Mouse (Mus musculus) thymus, postnatal 10 days (tissue): Measurements from ENCODE around the gene Arl15.

Experiments
- DNase-seq, 2 experiments: peaks; one replicate each; pipeline ENCODE4 v3.0.0; 2021; ENCODE audit warnings: low spot score in 2 of 2

Gene Arl15

DNA sequence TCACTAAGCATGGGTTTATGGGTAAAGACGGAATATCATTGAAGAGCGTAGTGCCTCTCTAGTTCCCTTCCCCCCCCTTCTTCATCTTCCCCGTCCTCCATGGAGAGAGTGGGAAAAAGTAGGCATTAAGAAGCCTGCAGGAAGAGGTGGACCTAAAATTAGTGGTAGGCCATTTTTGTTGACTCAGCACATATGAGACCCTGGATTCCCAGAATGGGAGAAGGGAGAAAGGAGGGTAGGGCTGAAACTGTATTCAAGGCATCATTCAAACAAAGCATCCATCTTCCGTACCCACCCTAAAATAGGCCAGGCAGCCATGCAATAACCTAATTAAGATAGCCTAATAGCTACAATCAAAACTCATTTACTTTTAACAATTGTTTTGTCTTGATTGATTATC is 301.1 kb downstream of the Arl15 start:
- DNase-seq = no peak

DNA sequence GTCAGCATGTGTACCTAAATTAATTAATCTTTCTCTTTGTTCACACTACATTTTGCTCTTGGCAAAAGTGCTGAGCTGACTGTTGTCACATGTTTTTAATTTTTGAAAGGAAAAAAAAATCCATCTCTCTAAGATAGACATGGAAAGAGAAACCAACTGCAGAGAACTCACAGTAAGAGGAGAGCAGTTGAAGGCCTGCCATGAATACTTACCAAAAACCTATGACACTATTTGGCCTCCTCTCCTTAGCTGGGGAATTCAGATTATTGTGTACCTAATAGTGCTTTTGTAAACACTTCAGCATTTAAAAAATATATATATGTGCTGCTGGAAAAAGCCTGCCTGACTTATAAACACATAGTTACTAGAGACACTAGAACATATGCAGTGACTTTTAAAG is 302.1 kb downstream of the Arl15 start:
- no peak for DNase-seq

DNA sequence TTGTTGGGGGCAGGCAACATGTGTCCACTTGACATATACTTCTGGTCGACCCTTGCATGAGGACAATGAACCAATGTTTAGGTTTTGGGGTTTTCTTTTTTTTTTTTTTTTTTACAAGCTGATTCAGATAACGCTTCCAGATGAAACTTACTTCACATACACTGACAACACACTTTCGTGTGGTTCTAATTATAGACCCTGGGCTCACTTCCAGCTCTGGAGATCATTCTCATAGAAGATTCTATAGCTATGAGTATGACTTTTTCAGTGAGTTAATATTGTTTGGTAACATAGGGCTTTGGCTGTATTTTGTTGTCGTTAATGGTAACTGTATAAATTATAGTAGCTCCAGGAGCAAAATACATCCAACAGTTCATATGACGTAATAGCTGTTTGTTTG is 306.9 kb downstream of the Arl15 start:
- DNase-seq = no peak

DNA sequence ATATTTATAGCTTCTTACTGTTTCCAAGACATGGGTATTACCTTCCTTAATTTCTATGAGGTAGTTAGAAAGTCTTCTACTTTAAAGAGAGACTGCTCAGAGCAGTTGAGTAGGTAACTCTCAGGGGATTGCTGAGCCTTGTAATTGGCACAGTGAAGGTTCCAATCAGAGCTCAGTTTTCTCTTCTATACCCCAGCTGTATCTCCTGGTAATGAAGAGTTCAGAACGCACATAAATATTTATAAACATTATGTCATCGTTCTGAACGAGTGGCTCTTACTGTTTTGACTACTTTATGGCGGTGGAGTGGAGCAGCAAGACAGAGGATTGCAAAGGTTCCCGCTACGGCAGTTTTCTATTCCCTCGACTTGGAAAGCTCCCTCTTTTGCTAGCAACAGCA is 311.8 kb downstream of the Arl15 start:
- no peak for DNase-seq

DNA sequence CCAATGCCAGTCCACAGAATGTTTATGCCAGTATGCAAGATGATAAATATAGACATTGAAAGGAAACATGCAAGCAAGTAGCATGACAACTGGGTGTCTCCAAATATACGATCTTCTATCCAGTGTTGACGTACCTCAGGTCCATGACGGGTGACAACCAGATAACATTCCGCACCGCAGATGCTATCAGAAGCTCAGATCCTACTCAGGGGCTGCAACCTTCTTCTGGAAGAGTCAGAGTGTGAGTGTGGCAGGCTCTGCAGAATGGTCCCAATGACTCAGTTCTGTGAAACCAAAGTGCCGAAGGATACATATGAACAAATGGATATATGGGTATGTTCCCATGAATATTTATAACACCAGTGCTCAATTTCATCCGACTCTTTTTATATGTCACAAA is 313.2 kb downstream of the Arl15 start:
- DNase-seq = no peak

DNA sequence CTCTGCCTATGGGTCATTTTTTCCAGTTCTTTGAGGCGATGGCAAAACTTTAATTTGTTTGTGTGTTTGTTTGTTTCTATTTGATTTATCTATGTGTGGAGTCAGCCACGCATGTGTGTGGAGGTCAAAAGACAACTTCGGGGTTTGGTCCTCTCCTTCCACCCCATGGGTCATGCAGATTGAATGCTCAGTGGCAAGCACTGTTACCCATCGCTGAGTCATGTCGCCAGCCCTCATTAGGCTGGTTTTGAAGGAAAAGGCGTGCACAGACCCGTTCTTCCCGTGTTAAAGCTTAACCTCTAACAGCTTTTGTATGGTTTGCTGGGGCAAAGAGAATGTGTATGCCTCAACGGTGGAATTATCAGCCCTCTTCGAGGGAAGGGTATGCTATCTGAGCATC is 315.1 kb downstream of the Arl15 start:
- no peak for DNase-seq

DNA sequence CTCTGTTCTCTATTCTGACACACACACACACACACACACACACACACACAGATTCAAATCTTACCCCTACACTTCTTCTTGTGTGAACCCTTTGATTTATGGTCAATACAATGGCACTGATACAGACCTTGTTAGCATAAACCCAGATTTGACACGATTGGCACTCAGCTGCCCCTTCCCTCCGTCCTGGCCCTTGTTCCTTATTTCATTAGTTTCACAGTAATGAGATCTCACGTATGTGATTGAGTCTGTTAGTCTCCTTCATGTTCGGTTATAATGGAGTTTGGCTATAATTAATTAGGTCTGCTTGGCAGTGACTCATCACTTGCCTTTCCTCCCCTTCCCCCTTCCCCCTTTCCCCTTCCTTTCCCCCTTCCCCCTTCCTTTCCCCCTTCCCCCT is 315.5 kb downstream of the Arl15 start:
- DNase-seq = no peak

DNA sequence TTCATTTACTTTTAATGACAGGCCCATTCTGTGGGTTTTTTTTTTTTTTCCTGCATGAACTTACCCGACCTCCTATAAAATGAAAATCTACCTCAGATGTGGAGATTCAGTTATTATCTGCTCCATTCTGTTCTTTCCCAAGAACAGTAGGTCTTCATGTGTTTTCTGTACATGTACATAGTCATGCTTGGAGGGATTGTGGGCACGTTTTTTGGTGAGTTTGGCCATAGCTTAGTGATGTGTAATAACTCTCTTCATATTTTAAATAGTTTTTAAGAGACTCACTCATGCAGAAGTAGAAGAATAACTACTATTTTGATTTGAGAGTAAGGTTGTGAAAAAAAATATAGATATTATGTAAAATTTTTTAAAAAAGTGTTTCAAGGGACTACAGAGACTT is 319.2 kb downstream of the Arl15 start:
- DNase-seq = no peak

DNA sequence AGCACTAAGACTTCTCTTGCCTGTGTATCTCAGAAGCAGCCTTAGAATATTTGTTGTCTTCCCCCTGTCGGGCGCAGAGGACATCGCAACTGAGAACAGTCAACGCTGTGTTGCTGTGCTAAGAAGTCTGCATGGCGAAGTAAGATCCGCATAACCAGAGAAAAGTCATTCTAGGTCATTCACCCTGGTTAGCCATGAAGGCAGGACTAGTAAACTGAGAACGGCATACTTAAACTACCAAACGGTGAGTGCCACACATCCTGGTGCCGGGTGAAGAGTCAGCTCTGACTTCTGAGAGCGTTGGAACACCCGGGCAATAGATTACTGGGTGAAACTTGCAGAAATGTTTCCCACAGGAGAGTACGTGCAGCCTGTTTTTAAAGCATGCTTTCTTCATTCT is 320.3 kb downstream of the Arl15 start:
- DNase-seq = no peak

DNA sequence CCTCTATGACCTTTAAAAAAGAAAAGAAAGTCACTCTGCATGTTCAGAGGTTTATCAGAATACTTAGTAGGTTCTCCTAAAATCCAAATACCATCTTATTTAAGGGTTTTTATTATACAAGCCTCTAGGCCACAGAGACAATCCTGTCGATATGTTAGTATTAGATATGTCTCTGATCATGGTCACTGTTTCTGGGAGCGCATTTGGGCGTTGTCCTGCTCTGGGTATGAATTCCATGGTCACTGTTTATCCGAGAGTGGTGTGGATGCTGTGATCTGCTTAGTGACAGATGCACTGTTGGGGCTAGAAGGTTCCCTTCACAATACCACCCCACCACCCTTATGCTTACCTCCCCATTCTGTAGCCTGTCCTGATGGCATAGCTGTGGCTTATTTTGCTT is 320.8 kb downstream of the Arl15 start:
- no peak for DNase-seq

DNA sequence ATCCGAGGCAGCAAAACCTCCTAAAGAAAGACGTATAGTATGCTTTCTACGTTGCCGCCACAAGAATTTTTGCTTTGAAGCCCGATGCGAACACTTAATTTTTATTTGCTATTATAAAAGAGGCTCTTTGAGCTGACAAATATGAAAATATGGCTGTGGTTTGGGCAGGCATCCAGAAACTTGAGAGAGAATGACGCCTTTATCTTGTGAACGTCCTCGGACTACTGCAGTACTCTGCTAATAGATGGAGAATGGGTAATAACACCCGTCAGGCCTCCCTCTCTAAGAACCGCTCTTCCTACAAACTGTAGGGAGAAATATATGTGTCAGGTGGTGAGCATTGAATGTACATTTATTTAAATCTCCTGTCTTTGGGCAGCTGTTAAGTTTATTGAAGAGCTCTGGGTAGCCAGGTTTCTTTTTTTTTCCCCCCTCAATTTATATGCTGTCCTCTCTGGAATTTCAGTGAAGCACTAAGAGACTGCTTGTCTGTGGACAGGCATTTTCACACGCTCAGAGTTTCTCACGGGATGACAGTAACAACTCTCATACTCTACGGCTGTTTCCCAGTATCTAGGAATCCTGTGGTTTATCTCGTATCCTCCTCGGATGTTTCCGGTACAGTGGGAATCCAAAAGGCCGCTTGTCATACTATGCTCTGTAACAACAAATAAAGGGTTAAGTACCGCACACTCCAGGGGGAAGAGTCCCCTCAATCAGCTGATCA is 324.0 kb downstream of the Arl15 start:
- no peak for DNase-seq

DNA sequence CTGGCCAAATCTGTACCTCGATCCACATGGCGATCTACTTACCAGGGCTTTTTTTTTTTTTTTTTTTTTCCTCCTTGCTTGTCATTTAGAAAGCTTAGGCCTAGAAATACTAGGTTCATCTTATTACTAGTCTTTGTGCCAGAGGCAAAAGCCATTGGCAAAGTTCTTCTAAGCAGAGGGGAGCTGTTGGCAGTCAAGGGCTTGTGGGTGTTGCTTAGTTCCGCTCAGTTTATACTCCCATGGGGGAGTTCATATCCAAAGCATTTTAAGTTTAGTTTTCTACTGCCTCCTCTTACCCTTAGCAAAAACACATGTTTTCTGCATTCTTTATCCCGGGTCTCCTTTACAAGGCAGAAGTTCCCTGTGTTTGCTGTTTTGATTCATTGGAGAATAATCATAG is 325.5 kb downstream of the Arl15 start:
- no peak for DNase-seq

DNA sequence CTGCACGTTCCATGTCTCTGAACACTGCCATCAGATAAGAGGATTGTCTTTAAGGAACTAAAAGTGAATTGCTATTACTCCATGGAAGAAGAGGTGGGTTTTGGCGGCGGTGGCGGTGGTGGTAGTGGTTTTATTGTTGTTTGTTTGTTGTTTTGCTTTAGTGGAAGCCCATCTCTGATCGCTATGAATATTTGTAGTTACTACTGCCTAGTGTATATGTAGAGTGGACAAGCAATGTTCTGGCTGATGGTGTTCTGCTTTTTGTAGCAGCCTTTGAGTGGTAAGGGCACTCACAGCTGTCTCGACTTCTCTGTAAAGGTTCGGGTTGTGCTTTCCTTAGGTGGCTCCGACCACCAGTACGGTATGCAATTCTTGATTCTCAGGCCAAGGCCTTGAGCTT is 327.3 kb downstream of the Arl15 start:
- no peak for DNase-seq

DNA sequence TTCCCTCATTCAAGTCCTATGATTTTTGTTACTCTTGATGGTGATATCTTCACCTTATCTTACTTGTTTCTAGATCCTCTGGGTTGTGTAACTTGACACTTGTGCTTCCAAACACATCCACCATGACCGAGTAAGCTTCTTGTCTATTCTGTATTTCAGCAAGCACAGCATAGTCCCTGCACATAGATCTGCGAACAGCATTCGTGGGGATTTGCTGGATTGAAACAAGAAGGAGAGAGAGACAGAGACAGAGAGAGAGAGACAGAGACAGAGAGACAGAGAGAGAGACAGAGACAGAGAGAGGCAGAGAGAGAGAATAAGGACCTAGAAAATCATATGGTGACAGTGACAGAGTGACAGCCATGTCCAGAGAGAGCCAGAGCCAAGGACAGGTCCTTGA is 329.1 kb downstream of the Arl15 start:
- DNase-seq = no peak

DNA sequence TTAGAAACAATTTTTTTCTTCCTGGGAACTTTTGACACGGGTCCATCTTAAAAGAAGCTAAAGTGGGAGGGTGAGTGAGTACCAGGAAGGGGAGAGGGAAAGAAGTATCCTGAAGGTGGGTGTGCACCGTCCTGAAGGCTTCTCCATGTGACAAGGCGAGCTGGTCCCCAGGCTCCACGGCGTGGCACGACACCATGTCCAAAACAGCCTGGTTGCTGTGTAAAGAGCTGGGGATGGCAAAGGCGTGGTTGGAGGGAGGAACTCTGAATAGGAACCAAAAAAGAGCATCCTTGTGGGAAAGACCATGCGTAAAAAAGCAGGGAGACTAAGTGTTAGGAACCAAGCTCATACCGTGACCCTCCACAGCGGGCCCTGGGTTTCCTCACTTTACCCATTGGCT is 330.1 kb downstream of the Arl15 start:
- no peak for DNase-seq

DNA sequence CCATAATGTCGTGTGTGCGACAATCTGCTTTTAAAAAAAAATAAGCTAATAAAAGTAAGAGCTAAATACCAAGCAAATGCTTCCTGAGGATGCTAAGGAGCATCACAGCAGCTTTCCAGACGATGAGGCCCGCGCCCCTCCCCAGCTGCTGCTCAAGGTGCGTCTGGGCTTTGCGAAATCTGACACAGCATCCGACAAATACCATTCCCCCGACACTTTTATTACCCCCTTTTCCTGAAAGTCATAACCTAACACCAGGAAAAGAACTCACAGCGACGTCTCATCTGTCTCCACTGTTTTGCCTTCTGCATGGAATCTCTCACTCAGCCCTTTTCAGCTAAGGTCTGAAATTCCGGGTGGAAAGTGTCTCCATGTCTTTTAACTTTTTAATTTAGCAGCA is 330.7 kb downstream of the Arl15 start:
- DNase-seq = no peak

DNA sequence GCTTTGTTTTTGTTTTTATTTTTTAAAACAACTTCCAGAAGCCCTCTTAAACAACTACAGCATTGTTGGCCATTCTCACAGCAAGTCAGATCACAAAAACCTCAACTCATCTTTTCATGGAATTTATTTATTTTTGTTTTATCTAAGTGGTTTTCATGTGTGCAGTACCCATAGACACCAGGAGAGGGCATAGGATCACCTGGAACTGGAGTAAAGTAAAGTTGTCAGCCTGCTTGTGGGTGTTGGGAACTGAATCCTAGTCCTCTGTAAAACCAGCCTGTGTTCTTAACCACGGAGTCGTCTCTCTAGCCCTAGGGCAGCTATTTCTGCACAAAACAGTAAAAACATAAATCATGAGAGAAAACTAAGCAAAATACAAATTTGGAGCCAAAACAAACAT is 334.1 kb downstream of the Arl15 start:
- no peak for DNase-seq

DNA sequence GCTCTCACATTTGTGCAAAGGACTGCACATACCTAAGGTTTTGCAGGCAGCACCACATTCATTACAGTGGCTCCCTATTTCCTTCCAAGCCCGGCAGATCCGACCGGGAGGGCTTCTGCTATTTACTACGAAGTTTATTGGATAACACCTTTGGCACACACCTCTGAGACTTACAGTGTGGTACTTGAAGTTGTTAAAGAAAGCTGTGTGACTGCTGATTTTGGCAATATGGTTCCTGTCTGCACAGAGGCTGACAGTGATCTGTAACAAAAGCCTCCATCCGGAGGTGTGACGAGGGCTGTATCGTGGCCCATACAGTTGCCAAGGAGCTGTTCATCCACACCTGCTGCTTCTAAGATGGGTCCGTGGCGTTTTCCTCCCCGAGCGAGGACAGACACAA is 335.7 kb downstream of the Arl15 start:
- no peak for DNase-seq

DNA sequence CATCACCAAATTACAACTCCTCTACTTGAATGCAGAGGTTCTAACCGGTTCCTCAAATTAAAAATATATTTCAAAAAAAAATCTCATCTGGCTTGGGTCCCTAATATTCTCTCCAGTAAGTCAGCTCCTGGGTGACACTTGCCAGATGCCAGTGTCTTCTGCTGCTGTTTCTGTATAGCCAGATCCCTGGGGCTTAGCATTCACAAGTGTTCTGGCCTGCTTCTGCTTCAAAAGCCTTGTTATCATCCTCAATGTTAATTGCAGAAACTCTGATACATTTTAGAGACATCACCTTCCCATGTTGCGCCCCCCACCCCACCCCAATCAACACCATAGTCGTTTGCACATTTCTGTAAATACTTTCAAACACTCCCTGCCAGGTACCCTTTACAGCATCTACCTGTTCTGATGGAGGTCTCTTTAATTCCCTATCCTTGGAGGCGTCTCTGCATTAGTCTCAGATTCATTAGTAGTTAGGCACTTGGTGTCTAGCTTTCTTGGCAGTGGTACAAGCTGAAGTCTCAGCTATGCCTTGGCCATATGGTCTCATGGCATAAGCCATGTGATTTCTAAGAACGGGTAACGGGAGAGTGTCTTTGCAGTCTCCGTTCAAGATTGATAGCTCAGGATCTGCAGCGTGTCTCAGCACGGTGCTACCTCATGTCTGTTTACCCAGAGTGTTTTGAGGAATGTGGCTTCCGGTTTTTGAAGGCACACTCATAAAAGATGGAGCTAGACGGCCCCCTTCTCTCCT is 336.4 kb downstream of the Arl15 start:
- DNase-seq = no peak

DNA sequence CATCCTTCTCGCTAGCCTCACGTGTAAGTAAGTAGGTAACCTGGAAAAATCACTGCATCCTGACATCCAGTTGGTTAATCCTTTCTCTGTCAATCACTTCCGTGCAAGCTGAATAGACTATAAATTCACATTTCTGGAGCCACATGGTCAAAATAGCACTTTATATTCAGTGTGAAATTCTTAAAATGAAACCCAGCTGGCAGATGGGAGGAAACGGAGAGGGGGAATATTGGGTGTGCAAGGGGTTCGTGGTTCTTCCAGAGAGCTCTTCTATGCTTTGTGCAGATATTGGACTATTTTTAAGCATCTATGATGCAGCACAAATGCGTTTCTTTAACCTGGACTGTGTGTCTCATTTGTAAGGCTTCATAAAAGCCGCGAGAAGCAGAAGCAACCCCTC is 344.6 kb downstream of the Arl15 start:
- DNase-seq = no peak

DNA sequence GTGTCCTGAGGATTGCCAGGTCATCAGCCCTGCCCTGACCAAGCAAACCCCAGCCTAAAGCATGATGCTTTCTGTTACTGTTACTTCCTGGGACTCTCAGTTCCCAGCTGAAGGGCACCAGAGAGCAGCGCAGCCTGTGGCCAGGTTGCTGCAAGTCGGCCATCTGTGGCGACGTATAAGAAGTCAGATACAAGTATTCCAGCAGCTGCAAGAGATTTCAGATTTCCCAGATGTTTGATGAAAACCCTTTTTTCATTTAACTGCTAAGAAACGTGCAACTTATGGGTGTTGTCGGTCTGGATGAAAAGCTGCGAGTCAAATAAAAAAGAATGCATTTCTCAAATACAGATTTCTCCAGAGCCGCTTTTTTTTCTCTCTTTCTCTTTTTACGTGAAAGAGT is 345.3 kb downstream of the Arl15 start:
- DNase-seq = no peak

DNA sequence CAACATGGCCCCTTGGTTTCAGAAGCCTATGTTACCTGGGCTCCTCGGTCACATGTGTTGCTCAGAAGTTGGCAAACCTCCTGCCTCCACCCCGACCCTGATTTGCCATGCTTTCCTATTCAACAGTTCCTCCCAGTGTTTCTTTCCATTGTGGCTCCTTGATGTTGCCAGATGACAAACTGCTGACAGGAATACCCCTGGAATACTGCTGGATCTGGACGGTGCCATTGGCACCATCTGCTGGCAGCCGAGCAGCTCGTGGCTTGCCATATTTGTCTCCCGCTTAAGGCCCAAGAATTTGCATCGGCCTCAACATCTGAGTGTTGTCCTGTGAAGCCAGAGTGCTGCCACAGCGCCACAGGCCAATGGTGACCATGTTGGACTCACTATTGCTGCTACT is 348.5 kb downstream of the Arl15 start:
- no peak for DNase-seq

DNA sequence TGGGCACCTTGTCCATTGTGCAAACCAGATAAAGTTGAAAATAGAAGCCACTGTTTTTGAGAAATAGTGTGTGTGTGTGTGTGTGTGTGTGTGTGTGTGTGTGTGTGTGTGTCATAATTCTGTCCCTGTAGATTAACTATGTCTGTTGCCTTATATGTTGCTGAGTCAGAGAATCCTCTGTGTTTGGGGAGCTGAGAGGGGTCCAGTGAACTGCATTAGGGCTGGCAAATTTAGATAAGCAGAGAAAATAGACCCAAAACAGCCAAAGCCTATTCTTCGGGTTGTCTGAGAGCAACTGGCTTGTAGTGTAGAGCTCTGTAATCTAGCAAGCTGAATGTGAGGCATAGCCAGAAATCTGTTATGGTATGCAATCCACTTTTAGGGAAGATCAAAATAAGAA is 348.9 kb downstream of the Arl15 start:
- no peak for DNase-seq
